Mouse (Mus musculus) mammary gland, adult 2 months (tissue): Measurements from ENCODE around the gene Ccdc13. TPM values are rescaled to one million over a fixed set of nuclear protein-coding genes. Genes with fewer than 3 reads are reported as not detected.

Experiments
- polyA plus RNA-seq: library from polyadenylated mRNA; depleted of rRNA; stranded (reverse); fragments of >200 nt; gene quantifications from 2 replicates; pipeline ENCODE4 v1.2.3, GENCODE M21; 2012; ENCODE audit warnings: low replicate concordance; rRNA removed

The Ccdc13 gene
- 0.26 and 0.52 TPM in 2 replicates for polyA plus RNA-seq

DNA sequence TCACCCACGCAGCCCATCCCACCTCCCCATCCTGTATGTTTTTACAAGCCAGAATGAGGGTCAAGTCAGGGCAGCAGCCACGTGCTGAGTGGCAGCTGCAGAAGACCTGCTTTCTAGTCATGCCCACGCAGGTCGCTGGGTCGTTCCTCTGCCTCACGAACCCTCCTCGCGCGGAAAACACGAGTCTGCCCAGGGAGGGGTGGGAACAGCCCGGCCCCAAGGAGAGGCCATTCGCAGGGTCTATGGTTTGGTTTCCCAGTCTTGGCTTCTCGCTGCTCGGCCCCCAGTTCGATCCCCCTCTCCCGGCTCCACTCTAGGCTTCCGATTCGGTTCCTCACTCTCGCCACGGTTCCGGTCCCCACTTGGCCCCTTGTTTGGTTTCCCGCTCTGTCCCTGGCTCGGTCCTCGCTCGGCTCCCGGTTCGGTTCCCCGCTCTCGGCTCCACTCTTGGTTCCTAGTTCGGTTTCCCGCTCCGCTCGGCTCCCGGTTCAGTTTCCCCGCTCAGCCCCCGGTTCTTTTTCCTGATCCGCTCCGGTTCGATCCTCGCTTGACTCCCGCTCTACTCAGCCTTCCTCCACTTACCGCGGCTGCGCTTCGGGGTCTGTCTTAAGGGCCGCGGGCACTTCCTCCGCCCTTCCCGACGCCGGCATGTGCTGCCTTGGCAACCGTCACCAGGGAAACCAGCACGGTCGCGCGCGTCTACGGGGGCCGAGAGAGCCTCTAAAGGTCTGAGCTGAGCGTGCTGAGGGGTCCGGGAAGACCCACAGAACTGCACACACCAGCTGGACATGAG lies at the start of gene Ccdc13:
Gene Ccdc13 (minus strand): TSS at position 633 of the 793 bp plus-strand sequence.

DNA sequence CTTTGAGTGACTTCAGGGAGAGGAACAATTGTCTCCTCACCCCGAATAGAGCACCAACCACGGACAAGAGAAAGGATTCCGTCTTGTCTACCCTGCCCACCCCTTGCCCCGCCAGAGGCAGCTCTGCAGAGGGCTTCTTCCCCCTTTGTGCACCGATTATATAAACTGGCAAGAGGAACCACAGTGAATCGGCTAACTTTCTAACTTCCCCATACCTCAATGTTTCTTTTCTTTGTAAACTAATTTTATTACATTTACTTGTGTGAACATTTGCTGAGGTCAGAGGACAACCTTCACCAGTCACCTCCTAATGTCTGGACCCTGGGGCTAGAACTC lies 18.9 kb upstream of the Ccdc13 start, which contains the start of gene Higd1a:
Gene Higd1a (minus strand): TSS at position 210 of the 336 bp plus-strand sequence.

GRCm38 (mm10) chr9:121791757-121792521 lies 47.3 kb downstream of the Ccdc13 start, which contains the start of gene Hhatl:
Gene Hhatl (minus strand): TSS chr9:121792507.

GRCm38 (mm10) chr9:121777484-121778065 lies 61.7 kb downstream of the Ccdc13 start, which contains the start of gene Klhl40:
Gene Klhl40 (plus strand): TSS chr9:121777607.

DNA sequence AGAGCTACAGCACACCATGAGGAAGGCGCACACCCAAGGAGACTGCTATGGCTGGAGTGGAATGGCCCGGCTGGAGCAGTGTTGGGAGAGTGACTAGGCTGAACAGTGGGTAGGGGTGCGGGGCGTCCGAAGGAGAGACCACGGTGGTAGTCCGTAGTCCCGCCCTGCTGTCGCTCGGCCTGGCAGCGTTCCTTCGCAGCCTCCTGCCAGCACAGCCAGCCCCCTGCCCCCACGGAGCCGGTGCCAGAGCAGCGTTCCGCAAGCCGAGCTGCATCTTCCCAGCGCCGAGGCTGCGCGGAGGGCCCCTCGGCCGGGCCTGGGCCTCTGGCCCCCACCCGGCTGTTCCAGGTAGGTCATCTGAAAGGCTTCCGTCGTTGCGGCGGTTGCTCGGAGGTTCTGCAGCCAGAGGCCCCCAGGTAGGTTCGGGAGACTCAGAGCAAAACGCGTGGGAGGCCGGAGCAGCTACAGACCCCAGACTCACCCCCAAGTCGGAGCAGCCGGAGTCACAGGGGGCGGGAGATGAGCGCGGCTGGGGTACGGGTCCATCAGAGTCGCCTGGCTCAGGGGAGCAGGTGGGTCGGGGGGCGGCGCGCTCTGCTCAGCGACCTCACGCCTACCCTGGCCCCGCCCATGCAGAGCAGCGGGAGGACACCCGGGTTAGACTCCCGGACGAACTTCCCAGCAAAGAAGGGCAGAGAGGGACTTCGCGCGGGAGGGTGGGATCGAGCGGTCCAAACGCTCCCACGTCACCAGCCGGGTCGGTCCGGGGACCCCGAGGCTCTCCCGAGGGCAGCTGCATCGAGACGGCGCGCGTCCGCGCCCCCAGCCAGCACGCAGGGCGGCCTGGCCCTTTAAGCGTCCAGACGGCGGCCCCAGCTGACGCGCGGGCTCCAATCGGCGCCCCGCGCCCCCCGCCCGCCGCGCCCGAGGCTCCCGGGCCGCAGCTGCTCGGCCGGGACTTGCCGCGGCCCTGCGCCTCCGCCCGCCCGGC lies 79.9 kb downstream of the Ccdc13 start, which contains the start of gene Zfp651:
Gene Zfp651 (plus strand): TSS at position 240 of the 991 bp plus-strand sequence.

Other genes starting within 250 kb of the Ccdc13 start
- 0.75 and 2.3 TPM in 2 replicates for gene Lyzl4, start 197.4 kb downstream of the Ccdc13 start, polyA plus RNA-seq
- 8.6 and 16.1 TPM in 2 replicates for gene Vipr1, start 196.7 kb downstream of the Ccdc13 start, polyA plus RNA-seq
- 9.8 and 12.9 TPM in 2 replicates for gene Sec22c, start 134.0 kb downstream of the Ccdc13 start, polyA plus RNA-seq
- gene Ss18l2, start 129.1 kb downstream of the Ccdc13 start, polyA plus RNA-seq: 20.8 and 39.2 TPM in 2 replicates
- 41.7 and 70.3 TPM in 2 replicates for gene Nktr, start 120.3 kb downstream of the Ccdc13 start, polyA plus RNA-seq
- gene Zfp651, start 80.1 kb downstream of the Ccdc13 start, polyA plus RNA-seq: 32.2 and 38.5 TPM in 2 replicates
- gene Klhl40, start 61.9 kb downstream of the Ccdc13 start, polyA plus RNA-seq: 35.9 TPM in 1 of 2 replicates, not detected in the other
- gene Hhatl, start 47.0 kb downstream of the Ccdc13 start, polyA plus RNA-seq: 0.10 and 78.6 TPM in 2 replicates
- 10.6 and 27.1 TPM in 2 replicates for gene Higd1a, start 18.9 kb upstream of the Ccdc13 start, polyA plus RNA-seq
- 9.3 and 16.2 TPM in 2 replicates for gene Ackr2, start 58.9 kb upstream of the Ccdc13 start, polyA plus RNA-seq
- 0.57 and 4.3 TPM in 2 replicates for gene Cyp8b1, start 76.8 kb upstream of the Ccdc13 start, polyA plus RNA-seq
- gene Fam198a, start 111.5 kb upstream of the Ccdc13 start, polyA plus RNA-seq: 2.4 and 3.1 TPM in 2 replicates
- 18.3 and 18.9 TPM in 2 replicates for gene Pomgnt2, start 157.6 kb upstream of the Ccdc13 start, polyA plus RNA-seq